Mouse (Mus musculus): ENCODE results near the gene Cd160. TPM values are rescaled to one million over a fixed set of nuclear protein-coding genes. Genes with fewer than 3 reads are reported as not detected.

Gene Cd160
- total and polyA plus RNA-seq, 3 experiments = not detected

- H3K4me1 ChIP-seq (ENCODE audit: control insufficient read depth in 1 of 2, insufficient read depth in 2 of 2) = peaks cover 4 to 39% of the 10 kb centered on the region in 2 experiments
Measured at GRCm38 (mm10) chr3:96772949-96773348, 56.2 kb downstream of the Cd160 start.

GRCm38 (mm10) chr3:96769971-96770370 is 59.2 kb downstream of the Cd160 start:
- H3K27me3 ChIP-seq (replicated peaks) = no peaks in the 10 kb centered on the region
- dilution Hi-C loops (cut with MboI; ENCODE audit: extremely low pct_ligation_motif_present, extremely low pct_unique_long_range_greater_than_20kb, low sequenced_read_pairs) (no loop called here), in situ Hi-C loops (cut with MboI; ENCODE audit: low pct_ligation_motif_present, low pct_unique_long_range_greater_than_20kb, low sequenced_read_pairs) (no loop called here)
- 0 out of 2 replicates have a peak, but pooled peaks cover 5% of the 10 kb centered on the region for H3K79me2 ChIP-seq (replicated peaks; ENCODE audit: control insufficient read depth, extremely low read depth, insufficient read depth, poor library complexity, severe bottlenecking)
- DNase-seq (ENCODE audit: extremely low read depth) = peak; percentile 20
- H3K9me3 ChIP-seq (replicated peaks; ENCODE audit: low read length) = no peaks in the 10 kb centered on the region
- no peak for TF ChIP-seq BHLHE40 (IDR thresholded peaks at IDR 0.05; ENCODE audit: low read depth, low read length)
- no peak for TF ChIP-seq KAT2A (IDR thresholded peaks at IDR 0.05; ENCODE audit: insufficient replicate concordance, low read length)
- TF ChIP-seq ZMIZ1 (IDR thresholded peaks at IDR 0.05; ENCODE audit: low read depth, low read length) = no peak
- TF ChIP-seq CTCF (conservative IDR thresholded peaks at IDR 0.05 in 1 of 2, IDR thresholded peaks at IDR 0.05 in 1 of 2; ENCODE audit: low read depth in 2 of 2, low read length in 2 of 2) = no peak
- no peak for TF ChIP-seq ETS1 (conservative IDR thresholded peaks at IDR 0.05; ENCODE audit: low read depth, low read length)
- no peak for TF ChIP-seq CHD1 (IDR thresholded peaks at IDR 0.05; ENCODE audit: low read depth, low read length)
- no peak for TF ChIP-seq MXI1 (IDR thresholded peaks at IDR 0.05; ENCODE audit: low read depth, low read length)
- no peak for TF ChIP-seq MAZ (IDR thresholded peaks at IDR 0.05; ENCODE audit: low read depth, low read length)
- no peak for TF ChIP-seq POLR2AphosphoS2 (IDR thresholded peaks at IDR 0.05; ENCODE audit: low read depth, low read length)
- TF ChIP-seq POLR2A (IDR thresholded peaks at IDR 0.05; ENCODE audit: low read depth, low read length) = no peak
- no peak for TF ChIP-seq RAD21 (IDR thresholded peaks at IDR 0.05; ENCODE audit: low read depth, low read length)
- no peak for TF ChIP-seq EP300 (IDR thresholded peaks at IDR 0.05; ENCODE audit: low read length)
- TF ChIP-seq IRF4 (IDR thresholded peaks at IDR 0.05; ENCODE audit: low read depth, low read length) = no peak
- no peak for TF ChIP-seq E2F4 (IDR thresholded peaks at IDR 0.05; ENCODE audit: insufficient replicate concordance, low read depth, low read length)
- no peak for TF ChIP-seq USF1 (IDR thresholded peaks at IDR 0.05; ENCODE audit: low read depth, low read length)
- TF ChIP-seq MEF2A (IDR thresholded peaks at IDR 0.05; ENCODE audit: borderline replicate concordance, low read depth, low read length) = no peak
- no peak for TF ChIP-seq CHD2 (IDR thresholded peaks at IDR 0.05; ENCODE audit: low read length)
- no peak for TF ChIP-seq JUN (IDR thresholded peaks at IDR 0.05; ENCODE audit: insufficient read depth, low read depth, low read length)
- no peak overlapping the region for H3K4me3 ChIP-seq (replicated peaks in 1 of 3; ENCODE audit: low read depth in 2 of 3, low read length in 2 of 3, poor library complexity in 1 of 3)
- peaks cover 0 to 26% of the 10 kb centered on the region in 2 experiments for H3K36me3 ChIP-seq (replicated peaks in 1 of 2; ENCODE audit: control insufficient read depth in 1 of 2, insufficient read depth in 1 of 2, low read length in 1 of 2)
- no peak overlapping the region for H3K27ac ChIP-seq (ENCODE audit: insufficient read depth, low read depth)
- H3K9ac ChIP-seq (ENCODE audit: insufficient read depth, low read depth) = no peak overlapping the region
- H3K4me2 ChIP-seq (ENCODE audit: insufficient read depth, low read depth, poor library complexity, severe bottlenecking) = no peak overlapping the region
- H3K4me1 ChIP-seq (ENCODE audit: control insufficient read depth in 1 of 2, insufficient read depth in 2 of 2) = peaks cover 4 to 52% of the 10 kb centered on the region in 2 experiments

More at GRCm38 (mm10) chr3:96772949-96773348, 56.2 kb downstream of the Cd160 start:
- Histone ChIP-seq H3K27ac (ENCODE audit: insufficient read depth, low read depth) (no peak overlapping the region), H3K4me3 (replicated peaks in 1 of 3; ENCODE audit: low read depth in 2 of 3, low read length in 2 of 3, poor library complexity in 1 of 3) (no peak overlapping the region), H3K9ac (ENCODE audit: insufficient read depth, low read depth) (no peak overlapping the region), H3K27me3 (replicated peaks) (no peaks in the 10 kb centered on the region), H3K9me3 (replicated peaks; ENCODE audit: low read length) (no peaks in the 10 kb centered on the region), H3K36me3 (replicated peaks in 1 of 2; ENCODE audit: control insufficient read depth in 1 of 2, insufficient read depth in 1 of 2, low read length in 1 of 2) (peaks cover 3 to 38% of the 10 kb centered on the region in 2 experiments), H3K79me2 (replicated peaks; ENCODE audit: control insufficient read depth, extremely low read depth, insufficient read depth, poor library complexity, severe bottlenecking) (0 out of 2 replicates have a peak, but pooled peaks cover 5% of the 10 kb centered on the region), H3K4me2 (ENCODE audit: insufficient read depth, low read depth, poor library complexity, severe bottlenecking) (no peak overlapping the region)
- TF ChIP-seq ZMIZ1 (IDR thresholded peaks at IDR 0.05; ENCODE audit: low read depth, low read length) (no peak), RAD21 (IDR thresholded peaks at IDR 0.05; ENCODE audit: low read depth, low read length) (peak; percentile 14), CHD2 (IDR thresholded peaks at IDR 0.05; ENCODE audit: low read length) (no peak), SMC3 (IDR thresholded peaks at IDR 0.05; ENCODE audit: low read depth, low read length) (no peak), CTCF (conservative IDR thresholded peaks at IDR 0.05 in 1 of 2, IDR thresholded peaks at IDR 0.05 in 1 of 2; ENCODE audit: low read depth in 2 of 2, low read length in 2 of 2) (peak in 1 of 2 experiments; percentile 25; a peak in 1 of 4 replicates), JUND (conservative IDR thresholded peaks at IDR 0.05; ENCODE audit: low read depth, low read length) (no peak)
- dilution Hi-C loops (cut with MboI; ENCODE audit: extremely low pct_ligation_motif_present, extremely low pct_unique_long_range_greater_than_20kb, low sequenced_read_pairs) = no loop called here
- no peak for DNase-seq (ENCODE audit: extremely low read depth)
- in situ Hi-C loops (cut with MboI; ENCODE audit: low pct_ligation_motif_present, low pct_unique_long_range_greater_than_20kb, low sequenced_read_pairs) = no loop called here

All from CH12.LX (cell line).